Mouse (Mus musculus): ENCODE data around the gene Mcrip2.
"Not testable (repeated sequence)": the region's sequence is repeated elsewhere in the genome, so short reads cannot be mapped to it uniquely, and the experiment has no call there.

The Mcrip2 gene

DNA sequence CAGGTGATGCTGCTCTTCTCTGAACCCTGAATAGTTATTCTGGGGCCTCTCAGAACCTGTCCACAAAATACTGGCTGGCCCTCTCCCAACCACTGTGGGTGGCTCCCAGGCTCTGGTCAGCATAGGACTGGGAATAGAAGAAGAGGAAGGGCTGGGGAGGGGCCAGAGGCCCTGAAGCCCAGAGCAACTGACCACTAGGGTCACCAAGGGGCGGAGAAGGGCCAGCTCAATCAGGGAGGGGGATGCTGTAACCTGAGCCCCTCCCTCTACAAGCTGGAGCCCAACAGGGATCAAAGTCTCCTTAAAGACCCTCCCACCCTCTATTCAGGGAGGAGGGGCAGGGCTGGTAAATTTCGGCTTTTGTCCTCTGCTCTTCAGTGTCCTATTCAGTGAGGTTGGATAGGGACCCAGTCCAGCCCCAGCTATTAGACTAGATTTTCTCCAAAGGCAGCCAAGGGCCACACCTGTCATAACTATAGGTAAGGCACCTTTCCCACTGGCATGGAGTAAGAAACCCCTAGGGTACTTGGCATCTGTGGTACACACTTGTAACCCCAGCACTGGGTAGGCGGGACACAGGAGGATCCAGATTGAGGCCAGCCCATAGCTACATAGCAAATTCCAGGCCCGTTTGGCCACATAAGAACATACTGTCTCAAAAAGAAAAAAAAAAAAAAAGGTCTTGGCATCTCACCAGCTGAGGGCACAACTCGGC lies 11.8 kb upstream of the Mcrip2 start, which contains the start of gene Wfikkn1:
Gene Wfikkn1, minus strand, starts transcription at position 663 of the 715 bp plus-strand sequence.
- no peak for DNase-seq

DNA sequence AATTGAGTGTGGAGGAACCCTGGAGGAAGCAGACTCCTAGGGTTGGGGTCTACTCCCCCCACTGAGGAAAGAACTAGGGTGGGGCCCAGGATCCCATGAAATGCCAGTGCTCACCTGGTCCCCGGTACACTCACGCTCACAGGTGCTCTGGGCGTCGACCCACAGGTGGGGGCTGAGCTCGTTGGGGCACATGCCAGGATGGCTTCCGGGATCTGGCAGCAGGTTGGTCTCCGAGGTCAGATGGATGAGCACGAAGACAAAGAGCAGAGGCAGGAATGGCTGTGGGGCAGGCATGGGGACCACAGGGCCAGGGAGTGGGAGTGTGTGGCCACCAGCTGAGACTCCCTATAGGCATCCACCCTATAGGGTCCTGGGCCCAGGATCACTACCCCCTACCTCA lies 11.2 kb upstream of the Mcrip2 start:
- DNase-seq = no peak

DNA sequence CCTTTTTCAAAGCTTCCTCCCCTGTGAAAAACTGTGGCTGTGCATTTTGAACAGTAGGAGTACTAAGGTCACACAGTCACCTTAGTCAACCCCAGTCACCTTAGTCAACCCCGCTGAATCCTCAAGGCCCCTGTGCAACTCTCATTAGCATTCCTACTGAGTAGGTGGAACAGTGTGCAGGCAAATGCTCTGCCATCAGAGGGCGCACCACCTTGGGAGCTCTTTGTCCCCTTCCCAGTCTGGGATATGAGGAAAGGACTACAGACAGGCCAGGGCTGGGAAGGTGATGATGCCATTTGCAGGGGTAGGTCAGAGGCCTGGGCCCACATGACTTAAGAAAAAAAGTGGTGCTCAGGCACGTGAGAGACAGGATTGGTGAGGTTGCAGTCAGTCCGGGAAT lies 10.7 kb upstream of the Mcrip2 start:
- DNase-seq = no peak

DNA sequence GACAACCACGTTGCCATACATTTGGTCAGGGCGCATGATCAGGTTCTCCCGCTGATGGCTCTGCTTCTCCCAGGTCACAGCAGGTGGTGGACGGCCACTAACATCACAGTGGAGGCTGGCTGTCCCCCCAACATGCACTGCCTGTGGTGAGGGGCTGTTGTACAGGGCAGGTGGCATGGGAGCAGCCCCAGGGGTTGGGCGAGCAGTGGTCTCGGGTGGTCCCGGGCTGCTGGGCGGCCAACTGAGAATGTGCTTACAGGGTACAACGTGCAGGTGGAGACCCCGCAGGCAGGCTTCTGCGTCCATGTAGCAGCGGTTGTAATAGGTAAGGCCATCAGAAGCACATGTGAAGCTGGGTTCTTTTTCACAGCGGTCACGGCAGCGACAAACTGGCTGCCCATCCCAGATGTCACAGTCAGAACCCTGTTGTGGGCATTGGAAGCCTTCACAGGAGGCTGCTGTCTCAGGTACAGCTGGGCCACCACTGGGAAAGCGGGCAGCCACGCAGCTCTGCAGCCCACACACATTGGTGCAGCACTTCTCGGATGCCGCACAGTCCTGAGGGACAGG lies 10.1 kb upstream of the Mcrip2 start:
- DNase-seq = no peak

DNA sequence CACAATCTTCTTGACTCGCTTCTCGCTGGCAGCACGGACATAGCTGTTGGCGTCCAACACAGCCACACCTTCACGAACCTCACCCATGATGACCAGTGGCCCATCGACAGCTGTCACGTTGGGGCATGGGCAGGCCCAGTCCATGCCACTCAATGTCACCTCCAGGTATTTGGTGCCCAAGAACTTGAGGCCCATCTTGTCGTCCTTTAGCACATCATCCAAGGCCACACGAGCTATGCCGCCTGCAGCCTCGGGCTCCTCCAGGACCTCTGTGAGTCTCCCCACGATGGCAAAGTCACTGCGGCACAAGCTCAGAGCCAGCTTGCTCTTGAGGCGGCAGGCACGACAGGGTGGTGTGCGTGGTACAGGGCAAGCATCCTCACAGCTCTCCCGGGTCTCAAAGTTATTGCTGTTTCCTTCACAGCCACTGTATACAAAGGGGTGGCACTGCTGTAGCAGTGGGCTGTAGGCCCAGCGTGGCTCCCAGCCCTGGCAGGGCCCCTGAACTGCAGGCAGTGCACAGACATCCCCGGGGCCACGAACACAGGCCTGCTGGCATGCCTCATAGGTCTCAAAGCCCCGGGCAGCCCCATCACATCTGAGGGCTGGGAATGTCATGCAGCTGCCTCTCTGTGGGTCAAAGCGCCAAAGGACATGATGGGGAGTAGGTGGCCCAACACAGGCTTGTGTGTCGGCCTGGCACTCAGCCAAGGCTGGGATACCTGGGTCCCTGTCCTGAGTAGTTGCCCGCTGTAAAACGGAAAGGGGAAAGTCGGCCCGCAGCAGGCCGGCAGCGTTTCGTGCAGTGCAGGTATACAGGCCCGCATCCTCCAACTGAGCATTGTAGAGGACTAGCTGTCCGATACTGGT lies 9.4 kb upstream of the Mcrip2 start:
- DNase-seq = no peak

DNA sequence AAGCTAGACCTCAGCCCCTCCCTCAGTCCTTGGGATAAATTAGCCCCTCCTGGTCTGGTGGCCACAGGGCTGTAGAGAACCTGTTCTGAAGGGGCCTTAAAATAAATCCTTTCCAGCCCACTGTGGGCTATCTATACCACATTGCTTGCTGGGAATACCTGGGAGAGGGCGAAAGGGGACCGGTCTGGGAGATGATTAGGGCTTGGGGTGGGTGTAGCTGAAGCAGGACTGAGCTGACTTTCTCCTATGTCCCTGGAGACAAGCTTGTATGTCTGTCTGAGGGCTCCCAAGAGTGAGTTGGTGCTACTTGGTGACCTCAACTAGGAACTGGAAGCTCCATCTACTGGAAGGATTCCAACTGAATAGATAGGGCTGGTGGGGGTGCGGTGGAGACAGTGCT lies 8.5 kb upstream of the Mcrip2 start:
- DNase-seq = no peak

DNA sequence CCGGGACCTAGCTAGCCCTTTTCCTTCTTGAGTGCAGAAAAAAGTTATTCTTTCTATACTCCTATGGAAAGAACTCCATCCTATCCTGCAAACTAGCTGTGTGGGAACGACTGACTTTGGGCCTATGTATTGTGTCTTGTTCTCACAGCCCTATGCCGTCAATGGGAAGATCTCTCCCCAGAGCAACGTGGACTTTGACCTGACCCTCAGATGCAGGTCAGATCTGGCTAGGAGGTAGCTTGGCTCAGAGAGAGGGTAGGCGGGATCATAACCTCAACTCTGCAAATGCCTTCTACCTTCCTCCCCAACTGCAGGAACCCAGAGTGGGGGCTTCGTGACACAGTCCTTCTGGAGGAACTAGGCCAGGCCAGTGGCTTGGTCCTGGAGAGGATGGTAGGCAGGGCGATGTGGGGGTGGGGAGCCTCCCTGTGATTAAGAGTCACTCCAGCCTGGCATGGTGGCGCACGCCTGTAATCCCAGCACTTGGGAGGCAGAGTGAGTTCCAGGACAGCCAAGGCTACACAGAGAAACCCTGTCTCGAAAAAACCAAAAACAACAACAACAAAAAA lies 7.9 kb upstream of the Mcrip2 start:
- DNase-seq = no peak

DNA sequence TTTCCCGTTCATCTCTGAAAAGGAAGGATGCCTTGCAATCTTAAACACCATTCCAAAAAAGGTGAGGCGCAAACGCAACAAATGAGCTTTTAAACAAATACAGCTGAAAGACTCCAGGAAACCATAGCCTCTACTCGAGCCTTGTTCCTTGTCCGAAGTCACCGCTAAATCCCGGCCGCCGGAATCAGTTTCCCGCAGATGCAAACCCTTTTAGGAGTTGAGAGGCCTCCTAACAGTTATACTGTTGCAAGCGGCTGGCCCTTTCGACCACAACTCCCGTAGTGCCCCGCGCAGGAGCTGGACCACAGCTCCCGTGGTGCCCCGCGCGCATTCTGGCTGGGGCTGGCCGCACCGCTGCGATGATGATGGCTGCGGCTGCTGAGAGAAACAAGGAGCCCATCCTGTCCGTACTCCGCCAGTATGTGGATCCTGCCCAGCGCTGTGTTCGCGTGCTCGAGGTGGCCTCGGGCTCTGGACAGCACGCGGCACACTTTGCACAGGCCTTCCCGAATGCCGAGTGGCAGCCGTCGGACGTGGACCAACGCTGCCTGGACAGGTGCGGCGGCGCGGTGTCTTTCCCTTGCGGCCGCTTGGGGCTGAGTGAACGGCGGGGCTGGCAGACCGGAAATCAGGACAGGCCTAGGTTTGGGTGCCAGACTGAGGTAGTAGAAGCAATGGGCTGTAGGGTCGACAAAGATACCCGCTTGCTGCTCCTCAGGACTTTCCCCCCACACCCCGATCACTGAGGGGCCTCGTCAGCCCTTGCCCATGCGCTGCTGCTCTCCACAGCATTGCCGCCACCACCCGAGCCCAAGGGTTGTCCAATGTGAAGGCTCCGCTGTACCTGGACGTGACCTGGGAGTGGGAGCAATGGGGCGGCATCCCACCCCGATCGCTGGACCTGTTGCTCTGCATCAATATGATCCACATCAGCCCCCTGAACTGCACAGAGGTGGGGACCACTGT lies 6.9 kb upstream of the Mcrip2 start:
- peak; percentile 91 for DNase-seq

DNA sequence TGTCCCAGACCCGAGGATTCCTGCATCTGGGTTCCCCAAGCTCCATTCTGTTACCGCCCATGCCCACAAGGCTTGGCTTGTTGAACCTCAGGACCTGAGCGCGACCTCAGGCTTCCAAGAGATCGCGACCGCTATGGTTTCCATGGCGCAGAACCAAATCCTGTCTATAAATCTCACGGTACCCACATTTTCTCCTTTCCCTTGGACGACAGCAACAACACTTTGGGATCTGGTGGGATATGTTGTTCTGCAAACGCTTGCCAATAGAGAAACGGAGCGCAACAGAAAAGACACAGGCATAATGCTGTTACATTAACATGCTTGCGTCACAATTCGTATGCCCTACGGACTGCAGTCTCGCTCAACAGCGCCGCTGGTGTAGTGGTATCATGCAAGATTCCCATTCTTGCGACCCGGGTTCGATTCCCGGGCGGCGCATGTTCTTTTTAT lies 6.2 kb upstream of the Mcrip2 start, which contains the start of gene Mettl26:
Gene Mettl26, plus strand, starts transcription at position 354 of the 450 bp plus-strand sequence.
- DNase-seq = peak; percentile 93

DNA sequence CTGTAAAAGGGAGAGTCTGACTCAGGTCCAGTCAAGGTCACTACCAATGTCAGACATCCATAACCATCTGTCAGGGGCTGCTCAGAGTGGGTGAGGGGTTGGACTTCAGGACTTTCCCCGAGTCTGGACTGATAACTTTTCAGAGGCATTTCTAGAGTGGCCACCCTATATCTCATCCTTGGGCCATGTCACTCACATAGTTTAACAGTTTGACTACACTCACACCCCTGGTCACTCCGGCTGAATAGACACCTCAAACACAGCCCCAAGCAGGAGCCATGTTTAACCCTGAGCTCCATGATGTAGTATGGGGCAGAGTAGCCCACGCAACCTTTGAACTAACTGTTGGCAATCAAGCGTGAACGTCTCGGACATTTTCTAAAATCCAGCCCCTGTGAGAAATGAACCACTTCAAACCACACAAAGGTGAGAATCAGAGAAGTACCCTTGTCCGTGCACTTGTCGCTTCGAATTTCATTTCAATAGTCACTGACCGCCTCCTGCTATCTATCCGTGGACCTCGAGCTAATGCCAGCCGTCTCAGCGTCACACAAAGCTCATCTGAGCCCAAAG lies 5.7 kb upstream of the Mcrip2 start:
- no peak for DNase-seq

DNA sequence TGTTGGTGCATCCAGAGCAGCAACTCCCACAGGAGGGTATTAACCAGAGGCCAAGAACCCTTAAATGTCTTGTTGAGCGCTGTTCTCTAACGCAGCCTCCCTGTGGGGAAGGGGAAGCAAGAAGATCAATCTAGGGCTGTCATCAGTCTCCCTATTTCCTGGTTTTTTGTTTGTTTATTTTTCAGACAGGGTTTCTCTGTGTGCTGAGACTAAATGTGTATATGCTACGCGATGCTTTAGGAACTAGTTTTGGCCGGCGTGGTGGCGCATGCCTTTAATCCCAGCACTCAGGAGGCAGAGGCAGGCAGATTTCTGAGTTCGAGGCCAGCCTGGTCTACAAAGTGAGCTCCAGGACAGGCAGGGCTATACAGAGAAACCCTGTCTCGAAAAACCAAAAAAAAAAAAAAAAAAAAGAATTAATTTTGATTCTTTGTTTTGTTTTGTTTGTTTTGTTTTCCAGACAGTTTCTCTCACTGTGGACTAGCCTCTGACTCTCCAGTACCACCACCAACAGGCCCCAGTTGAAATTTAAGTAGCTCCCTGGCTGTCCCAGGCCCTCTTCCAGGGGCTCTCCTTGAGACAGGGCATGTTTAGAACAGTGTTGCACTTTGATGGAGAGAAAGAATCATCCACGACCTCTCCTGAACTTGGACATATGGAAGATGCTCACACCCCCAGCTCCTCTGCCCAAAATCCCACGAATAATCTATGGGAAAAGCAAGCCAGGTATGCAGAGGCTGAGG lies 5.0 kb upstream of the Mcrip2 start:
- DNase-seq = no peak

DNA sequence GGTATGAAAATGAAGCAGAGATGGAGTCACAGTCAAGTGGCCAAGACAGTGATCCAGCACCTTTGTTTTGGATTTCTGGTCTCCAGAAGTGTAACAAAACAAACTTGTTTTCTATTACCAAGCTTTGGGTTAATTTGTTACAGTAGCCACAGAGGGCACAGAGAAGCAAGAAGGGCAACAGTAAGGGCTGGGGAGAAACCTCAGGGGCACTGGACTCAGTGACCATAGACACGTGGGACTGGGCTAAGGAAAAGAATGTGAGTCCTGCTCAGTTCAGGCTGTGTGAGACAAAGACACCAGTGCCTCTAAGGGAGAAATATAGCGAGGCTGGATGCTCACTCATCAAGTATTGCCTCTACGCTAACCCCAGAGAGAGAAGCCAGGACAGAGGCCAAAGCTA lies 4.1 kb upstream of the Mcrip2 start:
- DNase-seq = no peak

DNA sequence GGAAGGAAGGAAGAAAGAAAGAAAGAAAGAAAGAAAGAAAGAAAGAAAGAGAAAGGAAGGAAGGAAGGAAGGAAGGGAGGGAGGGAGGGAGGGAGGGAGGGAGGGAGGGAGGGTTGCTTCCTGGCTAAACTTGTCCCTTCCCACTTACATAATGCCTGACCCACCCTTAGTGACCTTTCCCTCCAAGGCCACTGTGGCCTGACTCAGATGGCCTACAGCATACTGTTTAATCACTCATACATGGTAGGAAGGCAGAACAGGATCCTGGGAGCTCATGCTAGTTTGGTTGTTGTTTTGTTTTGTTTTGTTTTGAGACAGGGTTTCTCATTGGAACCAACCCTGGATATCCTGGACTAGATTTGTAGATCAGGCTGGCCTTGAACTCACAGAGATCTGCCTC lies 3.0 kb upstream of the Mcrip2 start:
- not testable (repeated sequence) for DNase-seq

DNA sequence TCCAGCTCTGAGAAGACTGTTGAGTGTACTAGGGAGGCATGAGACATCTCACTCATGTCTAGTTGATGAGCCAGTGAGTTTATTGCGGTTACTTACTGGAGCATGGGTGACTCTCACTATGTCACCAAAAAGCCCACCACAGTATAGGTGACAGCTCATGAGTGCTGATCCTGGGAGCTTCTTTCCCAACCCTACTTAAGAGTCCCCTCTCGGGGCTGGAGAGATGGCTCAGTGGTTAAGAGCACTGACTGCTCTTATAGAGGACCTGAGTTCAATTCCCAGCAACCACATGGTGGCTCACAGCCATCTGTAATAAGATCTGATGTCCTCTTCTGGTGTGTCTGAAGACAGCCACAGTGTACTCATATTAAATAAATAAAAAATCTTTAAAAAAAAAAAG lies 1.4 kb upstream of the Mcrip2 start:
- DNase-seq = no peak

DNA sequence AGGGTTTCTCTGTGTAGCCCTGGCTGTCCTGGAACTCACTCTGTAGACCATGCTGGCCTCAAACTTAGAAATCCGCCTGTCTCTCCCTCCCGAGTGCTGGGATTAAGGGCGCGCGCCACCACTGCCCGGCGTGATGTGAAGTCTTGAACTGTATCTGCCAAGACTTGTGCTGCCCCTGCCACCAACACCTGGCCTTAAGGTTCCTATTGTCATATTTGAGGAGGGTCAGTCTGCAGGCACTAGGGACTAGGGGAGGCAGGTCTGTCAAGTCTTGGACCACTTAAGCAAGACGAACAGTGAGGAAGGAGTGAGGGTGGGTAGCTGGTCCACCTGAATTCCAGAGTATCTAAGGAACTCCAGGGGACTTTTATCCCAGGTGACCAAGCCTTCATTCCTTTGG lies 934 bp upstream of the Mcrip2 start:
- DNase-seq = no peak

DNA sequence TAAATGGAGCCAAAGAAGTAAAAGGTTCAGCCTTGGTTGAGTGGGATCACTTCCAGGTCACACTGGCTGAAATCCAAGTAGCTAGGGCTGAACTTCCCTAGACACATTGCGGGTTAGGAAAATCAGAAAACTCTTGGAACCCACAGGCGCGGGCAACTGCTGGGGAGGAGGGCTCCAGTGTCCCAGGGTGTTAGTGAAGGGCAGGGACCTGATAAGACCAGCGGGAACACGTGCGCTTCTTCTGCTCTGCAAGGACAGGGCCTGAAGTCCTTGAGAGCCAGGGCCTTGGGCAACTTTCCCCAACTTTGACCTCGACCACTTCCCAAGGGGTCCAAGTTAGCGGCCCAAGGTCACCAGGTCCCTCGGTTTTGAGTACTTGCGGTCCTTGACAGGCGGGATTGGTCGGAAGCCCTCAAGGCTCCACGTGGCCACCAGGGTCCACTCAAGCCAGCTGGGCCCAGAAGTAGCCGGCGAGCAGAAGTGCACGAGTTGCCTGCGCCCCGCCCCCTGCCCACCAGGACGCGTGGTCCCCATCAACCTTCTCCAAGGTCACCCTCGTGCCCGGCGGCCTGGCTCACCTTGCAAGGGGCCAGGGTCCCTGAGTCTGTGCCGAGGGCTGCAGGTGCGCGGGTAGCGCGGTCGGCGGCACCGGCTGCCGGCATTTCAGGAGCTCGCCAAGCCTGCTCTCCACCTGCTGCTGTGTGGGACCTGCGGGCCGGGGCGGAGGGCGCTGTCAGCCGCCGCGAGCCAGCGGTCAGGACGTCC lies 546 bp downstream of the Mcrip2 start:
- DNase-seq = no peak

DNA sequence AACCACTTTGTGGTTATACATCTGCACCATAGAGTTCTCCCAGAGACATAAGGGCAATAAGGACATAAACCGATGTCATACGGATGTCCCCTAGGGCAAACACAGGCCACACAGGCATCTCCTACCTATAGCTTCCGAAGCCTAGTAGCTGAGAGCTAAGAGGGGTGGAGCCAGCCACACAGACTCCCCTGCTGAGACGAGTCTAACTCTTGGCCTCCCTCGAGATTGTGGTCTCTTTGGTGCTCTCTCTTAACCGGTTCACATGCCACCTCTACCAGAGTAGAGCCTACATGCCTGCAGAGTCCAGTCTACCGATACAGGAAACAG lies 1.1 kb downstream of the Mcrip2 start:
- no peak for DNase-seq

DNA sequence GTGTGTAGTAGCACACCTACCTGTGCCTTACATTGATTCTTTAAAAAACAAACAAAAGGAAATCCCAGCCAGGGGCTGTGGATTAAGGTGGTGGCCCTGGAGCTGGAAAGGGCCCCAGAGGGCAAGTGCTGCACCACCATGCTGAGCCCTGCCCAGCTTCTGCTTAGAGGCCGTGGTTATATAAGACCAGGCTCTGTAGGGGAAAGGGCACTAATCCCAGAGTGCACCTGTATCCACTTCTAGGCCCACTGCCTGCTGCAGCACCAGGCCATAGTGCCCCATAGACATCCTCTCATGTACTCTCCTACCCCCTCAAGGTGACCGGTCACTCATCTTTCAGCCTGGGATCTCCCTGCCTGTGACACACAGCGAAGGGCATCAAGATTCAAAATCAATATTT lies 2.4 kb downstream of the Mcrip2 start:
- no peak for DNase-seq

DNA sequence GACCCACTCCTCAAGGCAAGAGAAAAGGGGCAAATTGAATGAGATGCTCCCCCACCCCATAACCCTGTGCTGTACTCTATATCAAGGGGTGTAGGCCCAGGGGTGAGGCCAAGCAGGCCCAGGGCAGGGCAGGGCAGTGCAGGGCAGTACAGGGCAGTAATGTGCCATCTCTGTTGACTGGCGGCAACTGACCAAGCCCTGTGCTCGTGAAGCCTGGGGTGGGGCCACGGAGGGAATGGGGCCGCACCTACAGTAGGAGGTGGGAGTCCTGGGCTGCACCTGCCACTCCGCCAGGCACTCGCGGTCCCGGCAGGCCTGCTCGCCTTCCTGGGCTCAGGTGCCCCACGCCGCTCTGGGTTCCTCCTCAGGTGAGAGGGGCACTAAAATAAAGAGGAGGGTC lies 3.3 kb downstream of the Mcrip2 start:
- DNase-seq = no peak

DNA sequence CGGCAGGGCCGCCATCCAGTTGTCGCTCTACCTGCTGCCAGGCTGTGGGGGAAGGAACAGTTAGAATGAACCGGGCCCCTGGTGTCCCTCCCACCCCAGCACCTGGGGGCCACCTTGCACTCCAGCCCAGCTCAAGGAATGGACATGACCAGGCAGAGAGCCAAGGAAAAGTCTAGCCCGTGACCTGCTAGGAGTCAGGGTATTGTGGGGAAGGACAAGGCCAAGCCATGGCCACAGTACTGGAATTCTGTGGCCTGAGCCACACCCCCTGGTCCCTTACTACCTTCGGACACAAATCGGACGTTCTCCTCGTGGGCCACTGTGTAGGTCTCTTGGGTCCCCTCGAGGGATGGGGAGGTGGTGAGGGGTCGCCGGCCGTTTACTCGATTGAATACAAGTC lies 4.3 kb downstream of the Mcrip2 start:
- DNase-seq = no peak

DNA sequence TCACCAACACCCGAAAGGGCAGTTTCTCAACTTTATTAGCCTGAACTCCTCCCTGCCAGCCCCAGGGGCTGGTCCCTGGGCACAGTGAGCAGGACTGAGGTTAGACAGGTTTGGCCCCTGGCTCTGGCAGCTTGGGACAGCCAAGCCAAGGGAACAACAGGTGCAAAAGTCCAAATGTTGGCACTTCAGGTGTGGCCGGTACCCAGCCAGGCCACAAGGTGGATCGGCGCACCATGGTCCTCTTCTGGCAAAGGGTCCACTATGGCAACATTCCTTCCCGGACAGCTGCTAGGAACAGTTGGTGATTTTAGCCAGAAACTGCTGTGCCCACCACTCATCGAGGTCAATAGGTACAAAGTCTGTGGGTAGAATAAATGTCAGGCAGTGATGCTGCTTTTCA lies 4.9 kb downstream of the Mcrip2 start:
- no peak for DNase-seq
